Mouse (Mus musculus) limb, embryonic 10.5 days (tissue): ENCODE results near the gene Ralgds. TPM values are rescaled to one million over a fixed set of nuclear protein-coding genes. Genes with fewer than 3 reads are reported as not detected.

ENCODE experiments used
- DNase-seq: peaks from one replicate; pipeline ENCODE4 v3.0.0-alpha.2; 2017; ENCODE audit warnings: low spot score
- H3K27ac ChIP-seq: fragments of 300-500 bp; sonication (generic); 2 replicates; pipeline ENCODE4 v1.5.1; 2016; ENCODE audit warnings: mild to moderate bottlenecking
- H3K27me3 ChIP-seq: fragments of 300-500 bp; sonication (generic); 2 replicates; pipeline ENCODE4 v1.6.1; 2016; ENCODE audit warnings: low read depth, mild to moderate bottlenecking; ENCODE audit not compliant: poor library complexity, severe bottlenecking
- H3K36me3 ChIP-seq: fragments of 300-500 bp; sonication (generic); 2 replicates; pipeline ENCODE4 v1.6.1; 2016; ENCODE audit warnings: mild to moderate bottlenecking, moderate library complexity
- H3K4me1 ChIP-seq: fragments of 300-500 bp; sonication (generic); 2 replicates; pipeline ENCODE4 v1.6.1; 2016
- H3K4me3 ChIP-seq: fragments of 300-500 bp; sonication (generic); 2 replicates; pipeline ENCODE4 v1.5.1; 2016; ENCODE audit warnings: mild to moderate bottlenecking, moderate library complexity
- H3K9me3 ChIP-seq: fragments of 300-500 bp; sonication (generic); replicated peaks from 2 replicates; pipeline ENCODE4 v1.6.1; 2016; ENCODE audit warnings: mild to moderate bottlenecking
- WGBS: fragments of 180-500 bp; shearing (Covaris S2); methylation state at CpG from one replicate; pipeline ENCODE4 v1.1.7; 2016; 5-methylcytosine and 5-hydroxymethylcytosine counted together
- polyA plus RNA-seq: library from polyadenylated mRNA; unstranded; fragments of >200 nt; fragmentation: Nextera tagmentation; extraction: Ambion mirVana; gene quantifications from 2 replicates; pipeline ENCODE4 v1.2.1, GENCODE M21; 2016

Gene Ralgds
- polyA plus RNA-seq, 1 experiment from 2014 or later: 46.7 TPM

- Histone ChIP-seq H3K27ac (peak overlapping the region; percentile 6; the same call in 1 of the 2 replicates), H3K36me3 (peaks cover 1% of the 10 kb centered on the region), H3K9me3 (no peaks in the 10 kb centered on the region), H3K27me3 (no peaks in the 10 kb centered on the region), H3K4me3 (no peak overlapping the region), H3K4me1 (peaks cover 70% of the 10 kb centered on the region)
- 88% methylated on average over 20 of the region's 20 CpGs for WGBS
- no peak for DNase-seq
These were observed 14.8 kb downstream of the Ralgds start for GRCm38 (mm10) chr2:28527436-28528353.

- DNase-seq: no peak
- H3K4me1 ChIP-seq: peaks cover 74% of the 10 kb centered on the region
- H3K9me3 ChIP-seq: no peaks in the 10 kb centered on the region
- H3K27ac ChIP-seq: peak overlapping the region; percentile 6; the same call in 1 of the 2 replicates
- WGBS: 89% methylated on average over 7 of the region's 7 CpGs
- H3K4me3 ChIP-seq: no peak overlapping the region
- H3K27me3 ChIP-seq: no peaks in the 10 kb centered on the region
- H3K36me3 ChIP-seq: no peaks in the 10 kb centered on the region; the same call in 1 of the 2 replicates
These were observed 15.4 kb downstream of the Ralgds start for GRCm38 (mm10) chr2:28528354-28528730.

- no peaks in the 10 kb centered on the region; the same call in 1 of the 2 replicates for H3K36me3 ChIP-seq
- DNase-seq: no peak
- no peak overlapping the region for H3K4me3 ChIP-seq
- no peaks in the 10 kb centered on the region for H3K9me3 ChIP-seq
- WGBS: 85% methylated on average over 4 of the region's 4 CpGs
- peaks cover 78% of the 10 kb centered on the region for H3K4me1 ChIP-seq
- H3K27me3 ChIP-seq: no peaks in the 10 kb centered on the region
- peak overlapping the region; percentile 22; the same call in 1 of the 2 replicates for H3K27ac ChIP-seq
These were observed 16.9 kb downstream of the Ralgds start for GRCm38 (mm10) chr2:28529856-28530255.

- Histone ChIP-seq H3K36me3 (no peaks in the 10 kb centered on the region; the same call in 1 of the 2 replicates), H3K4me1 (peaks cover 78% of the 10 kb centered on the region), H3K9me3 (no peaks in the 10 kb centered on the region), H3K27me3 (no peaks in the 10 kb centered on the region), H3K4me3 (no peak overlapping the region), H3K27ac (peak overlapping the region; percentile 67)
- WGBS: 75% methylated on average over 7 of the region's 7 CpGs
- no peak for DNase-seq
These were observed 17.4 kb downstream of the Ralgds start for GRCm38 (mm10) chr2:28530311-28530710.

- H3K4me3 ChIP-seq: peak overlapping the region; percentile 78
- H3K36me3 ChIP-seq: peaks cover 11% of the 10 kb centered on the region; the same call in 1 of the 2 replicates
- 3% methylated on average over 49 of the region's 49 CpGs for WGBS
- H3K27ac ChIP-seq: peak overlapping the region; percentile 90
- DNase-seq: peak; percentile 87
- no peaks in the 10 kb centered on the region for H3K27me3 ChIP-seq
- H3K4me1 ChIP-seq: peaks cover 86% of the 10 kb centered on the region
- H3K9me3 ChIP-seq: no peaks in the 10 kb centered on the region
These were observed 20.2 kb downstream of the Ralgds start for GRCm38 (mm10) chr2:28532938-28533771.

GRCm38 (mm10) chr2:28533901-28534435 is 21.0 kb downstream of the Ralgds start:
- WGBS: 63% methylated on average over 7 of the region's 7 CpGs
- DNase-seq: peak; percentile 42
- Histone ChIP-seq H3K4me1 (peaks cover 90% of the 10 kb centered on the region), H3K9me3 (no peaks in the 10 kb centered on the region), H3K4me3 (peak overlapping the region; percentile 78), H3K27me3 (no peaks in the 10 kb centered on the region), H3K27ac (peak overlapping the region; percentile 90), H3K36me3 (peaks cover 14% of the 10 kb centered on the region; the same call in 1 of the 2 replicates)

- H3K4me3 ChIP-seq: peak overlapping the region; percentile 78
- peak overlapping the region; percentile 90 for H3K27ac ChIP-seq
- DNase-seq: peak; percentile 73
- peaks cover 94% of the 10 kb centered on the region for H3K4me1 ChIP-seq
- 12% methylated on average over 11 of the region's 11 CpGs for WGBS
- no peaks in the 10 kb centered on the region for H3K27me3 ChIP-seq
- H3K36me3 ChIP-seq: peaks cover 15% of the 10 kb centered on the region; the same call in 1 of the 2 replicates
- H3K9me3 ChIP-seq: no peaks in the 10 kb centered on the region
These were observed 21.7 kb downstream of the Ralgds start for GRCm38 (mm10) chr2:28534436-28535262.

- H3K9me3 ChIP-seq: no peaks in the 10 kb centered on the region
- H3K27me3 ChIP-seq: no peaks in the 10 kb centered on the region
- H3K4me1 ChIP-seq: peaks cover 94% of the 10 kb centered on the region
- peak overlapping the region; percentile 90 for H3K27ac ChIP-seq
- peak; percentile 64 for DNase-seq
- 8% methylated on average over 4 of the region's 4 CpGs for WGBS
- peaks cover 21% of the 10 kb centered on the region for H3K36me3 ChIP-seq
- peak overlapping the region; percentile 78 for H3K4me3 ChIP-seq
These were observed 22.3 kb downstream of the Ralgds start for GRCm38 (mm10) chr2:28535263-28535540.

- Histone ChIP-seq H3K4me1 (peaks cover 94% of the 10 kb centered on the region), H3K27me3 (no peaks in the 10 kb centered on the region), H3K9me3 (no peaks in the 10 kb centered on the region), H3K36me3 (peaks cover 25% of the 10 kb centered on the region), H3K27ac (peak overlapping the region; percentile 90), H3K4me3 (peak overlapping the region; percentile 78)
- no peak for DNase-seq
- WGBS: 22% methylated on average over 7 of the region's 7 CpGs
These were observed 22.7 kb downstream of the Ralgds start for GRCm38 (mm10) chr2:28535650-28536049.

GRCm38 (mm10) chr2:28536166-28536565 is 23.2 kb downstream of the Ralgds start:
- H3K27ac ChIP-seq: peak overlapping the region; percentile 90
- H3K27me3 ChIP-seq: no peaks in the 10 kb centered on the region
- no peak for DNase-seq
- WGBS: 49% methylated on average over 4 of the region's 4 CpGs
- H3K36me3 ChIP-seq: peaks cover 29% of the 10 kb centered on the region
- peaks cover 89% of the 10 kb centered on the region for H3K4me1 ChIP-seq
- H3K9me3 ChIP-seq: no peaks in the 10 kb centered on the region
- peak overlapping the region; percentile 78; the same call in 1 of the 2 replicates for H3K4me3 ChIP-seq

GRCm38 (mm10) chr2:28536766-28537633 is 24.1 kb downstream of the Ralgds start:
- Histone ChIP-seq H3K36me3 (peaks cover 37% of the 10 kb centered on the region), H3K27me3 (no peaks in the 10 kb centered on the region), H3K4me3 (no peak overlapping the region), H3K9me3 (no peaks in the 10 kb centered on the region), H3K4me1 (peaks cover 86% of the 10 kb centered on the region), H3K27ac (peak overlapping the region; percentile 90)
- DNase-seq: no peak
- 82% methylated on average over 11 of the region's 11 CpGs for WGBS
